Mouse (Mus musculus) adrenal gland, adult 8-10 months (tissue): Measurements from ENCODE around the gene Stag2. TPM values are rescaled to one million over a fixed set of nuclear protein-coding genes. Genes with fewer than 3 reads are reported as not detected.

ENCODE experiments used
- DNase-seq: peaks from one replicate; pipeline ENCODE4 v3.0.0; 2022
- total RNA-seq, 4 experiments: library from RNA; stranded (reverse); gene quantifications; 2 replicates each; pipeline ENCODE4 v1.2.4; 2022

Stag2 gene
- total RNA-seq, 4 experiments from 2014 or later, result 66.1 to 86.9 (median 76.1) TPM

DNA sequence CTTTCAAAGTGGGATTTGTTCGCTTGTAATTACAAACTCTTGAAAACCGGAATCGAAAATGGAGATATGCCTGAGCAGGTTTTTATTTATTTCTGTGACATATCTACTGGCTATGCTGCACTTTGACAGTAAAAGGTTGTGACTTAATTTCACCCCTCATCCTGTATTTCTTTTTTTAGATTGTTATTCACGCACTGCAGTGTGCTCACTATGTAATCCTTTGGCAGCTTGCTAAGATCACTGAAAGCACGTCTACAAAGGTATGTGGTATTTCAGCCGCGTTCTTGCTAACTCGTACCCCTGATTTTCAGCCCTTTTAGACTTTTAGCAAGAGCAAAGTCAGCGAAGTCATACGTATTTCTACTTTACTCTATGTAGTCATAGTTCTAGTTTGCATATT, 101.2 kb downstream of the Stag2 start:
- DNase-seq, result no peak

DNA sequence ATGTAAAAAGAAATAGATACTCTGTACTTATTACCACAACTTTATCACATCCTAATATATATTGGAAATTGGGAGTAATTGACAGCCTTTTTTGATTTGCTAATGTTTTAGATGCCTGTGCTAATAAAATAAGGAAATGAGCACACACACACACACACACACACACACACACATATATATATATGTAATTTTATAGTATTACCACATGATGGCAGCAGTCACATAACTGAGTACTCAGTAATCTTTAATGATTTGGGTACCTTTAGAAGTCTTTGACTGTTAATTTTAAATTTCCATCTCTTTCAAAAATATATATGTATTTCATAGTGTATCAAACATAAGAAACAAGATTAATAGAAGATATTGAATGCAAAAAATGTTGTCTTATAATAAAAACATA, 123.6 kb downstream of the Stag2 start:
- DNase-seq, result no peak

DNA sequence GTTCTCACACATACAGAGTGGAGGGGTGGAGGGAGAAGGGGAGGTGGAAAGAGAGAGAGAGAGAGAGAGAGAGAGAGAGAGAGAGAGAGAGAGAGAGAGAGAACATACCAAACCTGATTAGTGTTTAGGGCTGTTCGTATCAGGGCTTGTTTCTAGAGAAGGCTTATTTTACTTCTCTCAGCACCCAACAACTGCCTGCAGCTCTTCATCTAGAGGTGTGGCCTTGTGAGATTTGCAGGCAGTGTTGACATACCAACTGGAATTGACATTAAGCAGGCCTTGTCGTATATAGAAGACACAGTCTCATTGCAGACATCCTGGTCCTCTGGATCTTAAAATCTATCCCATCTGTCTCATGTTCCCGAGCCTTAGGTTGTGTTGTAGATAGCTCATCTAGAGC, 141.1 kb downstream of the Stag2 start:
- no peak for DNase-seq

DNA sequence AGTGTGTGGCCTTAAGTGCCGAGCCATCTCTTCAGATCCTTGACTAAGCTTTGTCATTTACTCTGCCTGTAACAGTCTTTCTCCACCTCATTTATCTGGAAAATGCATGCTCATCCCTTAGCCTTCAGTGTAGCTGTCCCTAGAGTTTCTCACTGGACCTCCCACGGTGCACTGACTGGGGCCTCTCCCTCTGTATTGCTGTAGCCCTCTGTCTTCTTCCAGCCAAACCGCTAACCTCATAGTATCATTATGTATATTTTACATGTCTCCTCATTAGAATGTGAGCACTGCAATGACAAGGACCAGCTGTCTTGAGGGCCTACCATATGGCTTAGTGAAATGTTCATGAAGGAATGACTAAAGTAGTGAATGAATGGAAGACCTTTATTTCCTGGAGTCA, 166.1 kb downstream of the Stag2 start:
- DNase-seq, result no peak

DNA sequence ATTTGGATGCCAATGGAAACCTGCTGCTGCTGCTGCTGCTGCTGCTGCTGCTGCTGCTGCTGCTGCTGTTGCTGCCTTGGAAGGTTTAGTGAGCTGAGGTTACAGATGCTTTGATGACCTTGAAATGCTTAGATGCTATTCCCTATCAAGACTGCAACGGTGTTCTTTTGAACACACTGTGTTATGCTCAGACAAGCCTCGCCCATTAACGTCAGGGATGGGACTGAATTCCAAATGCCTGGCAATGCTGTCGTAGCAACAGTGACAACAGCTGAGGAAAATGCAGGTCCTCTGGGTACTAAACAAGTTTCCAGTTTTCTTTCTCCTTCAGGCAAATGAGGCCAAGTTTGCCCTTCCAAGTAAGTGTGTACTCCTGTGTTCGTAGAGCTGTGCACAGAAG, 171.3 kb downstream of the Stag2 start:
- no peak for DNase-seq

DNA sequence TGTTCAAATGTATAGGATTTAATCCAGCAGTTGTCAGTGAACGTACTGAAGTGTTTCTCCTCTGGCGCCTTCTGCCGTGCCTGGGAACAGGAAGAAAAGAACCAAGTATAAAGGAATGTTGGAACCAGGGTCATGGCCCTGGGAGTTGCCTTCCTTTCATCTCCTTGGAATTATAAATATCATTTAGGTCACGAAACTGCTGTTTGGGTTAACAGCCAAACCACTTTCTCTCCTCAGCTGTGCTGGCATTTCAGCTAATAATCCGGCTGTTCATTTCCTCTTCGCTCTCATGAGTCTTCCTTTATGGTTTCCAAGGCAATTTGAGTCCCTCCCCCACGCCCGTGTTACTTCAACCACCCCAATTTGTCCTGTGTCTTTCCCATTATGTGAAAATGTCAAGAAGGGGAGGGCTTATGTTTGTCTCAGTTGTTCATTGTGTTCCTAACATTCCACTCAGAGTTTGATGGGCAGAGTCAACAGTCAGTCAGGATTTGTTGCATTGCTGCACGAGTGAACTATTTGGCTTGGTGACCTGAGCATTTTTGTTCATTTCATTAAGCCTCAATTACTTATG, 172.2 kb downstream of the Stag2 start:
- DNase-seq, result no peak

DNA sequence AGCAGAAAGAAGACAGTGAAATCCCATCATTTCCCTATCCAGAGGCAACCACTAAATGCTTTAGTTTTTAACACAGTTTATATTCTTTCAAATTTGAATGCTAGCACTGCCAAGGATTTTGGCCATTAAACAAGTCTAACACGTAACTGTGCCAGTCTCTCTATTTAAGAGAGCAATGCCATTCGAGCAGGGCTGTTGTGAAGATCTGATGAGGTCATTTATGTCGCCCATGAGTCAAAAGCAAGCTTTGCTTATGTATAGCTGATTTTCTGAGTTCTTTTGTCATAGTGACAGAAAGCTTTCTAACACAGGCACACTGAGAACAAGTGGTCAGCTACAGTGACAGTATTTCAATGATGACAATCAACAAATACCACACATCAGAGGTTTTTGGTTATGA, 175.7 kb downstream of the Stag2 start:
- DNase-seq, result no peak

Other genes with a start within 250 kb of the Stag2 start
- 10 to 100 TPM; 36.4 to 68.3 (median 55.4) TPM for gene Thoc2, start 228.6 kb upstream of the Stag2 start, total RNA-seq
- 10 to 100 TPM; 48.2 to 66.5 (median 55.3) TPM for gene Xiap, start 89.6 kb upstream of the Stag2 start, total RNA-seq